23 mouse cellular contexts compared by ENCODE assay signal in the genomic region with DNA sequence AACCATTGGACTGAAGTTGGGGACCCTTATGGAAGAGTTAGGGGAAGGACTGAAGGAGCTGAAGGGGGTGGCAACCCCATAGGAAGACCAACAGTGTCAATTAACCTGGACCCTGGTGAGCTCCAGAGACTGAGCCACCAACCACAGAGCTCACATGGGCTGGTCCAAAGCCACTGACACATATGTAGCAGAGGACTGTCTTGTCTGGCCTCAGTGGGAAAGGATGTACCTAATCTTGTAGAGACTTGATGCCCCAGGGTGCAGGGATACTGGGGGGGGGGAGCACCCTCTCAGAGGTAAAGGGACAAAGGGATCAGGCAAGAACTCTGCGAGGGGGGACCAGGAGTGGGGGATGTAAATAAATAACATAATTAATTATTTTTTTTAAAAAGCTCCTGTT.
"Had no signal": no experiment of that assay in that cellular context is flagged by ENCODE, and none has a peak within 500 bp of the region (broad histone marks: within the 10 kb centered on the region; RNA-seq: fewer than 3 reads in every experiment).

No protein-coding gene starts in this region.

- H3K4me1 ChIP-seq: forebrain, embryonic 12.5 days had no signal

- H3K9me3 ChIP-seq: embryonic facial prominence, embryonic 10.5 days; embryonic facial prominence, embryonic 12.5 days; embryonic facial prominence, embryonic 15.5 days; forebrain, embryonic 10.5 days; forebrain, embryonic 12.5 days; forebrain, embryonic 13.5 days; forebrain, embryonic 15.5 days had no signal

- DNase-seq: cerebellum, adult 8-10 months; cerebellum, adult 9-10 months; cerebellum, adult 9-11 months; cerebellum, postnatal 36 days; embryo, embryonic 11 days; forebrain, postnatal 0 days; gastrocnemius, adult 2 months; gastrocnemius, postnatal 10 days; gastrocnemius, postnatal 14 days; gastrocnemius, postnatal 25 days; gastrocnemius, postnatal 36 days; heart, adult 2 months had no signal

- H3K27me3 ChIP-seq: embryonic facial prominence, embryonic 12.5 days; forebrain, embryonic 12.5 days; forebrain, embryonic 13.5 days; forebrain, embryonic 15.5 days had no signal

- H3K9ac ChIP-seq: embryonic facial prominence, embryonic 12.5 days; embryonic facial prominence, embryonic 13.5 days; embryonic facial prominence, embryonic 15.5 days; forebrain, embryonic 12.5 days; forebrain, embryonic 13.5 days; forebrain, embryonic 15.5 days; forebrain, postnatal 0 days had no signal

- H3K27ac ChIP-seq: embryonic facial prominence, embryonic 10.5 days; embryonic facial prominence, embryonic 12.5 days; embryonic facial prominence, embryonic 13.5 days; embryonic facial prominence, embryonic 15.5 days; forebrain, embryonic 10.5 days; forebrain, embryonic 12.5 days; forebrain, embryonic 13.5 days; forebrain, embryonic 15.5 days had no signal

- ATAC-seq: forebrain, embryonic 13.5 days; forebrain, embryonic 14.5 days; forebrain, embryonic 15.5 days; forebrain, embryonic 16.5 days; forebrain, postnatal 0 days had no signal

- H3K36me3 ChIP-seq: embryonic facial prominence, embryonic 10.5 days; embryonic facial prominence, embryonic 12.5 days; embryonic facial prominence, embryonic 13.5 days; embryonic facial prominence, embryonic 15.5 days; forebrain, embryonic 10.5 days; forebrain, embryonic 12.5 days; forebrain, embryonic 15.5 days had no signal

- H3K4me2 ChIP-seq: embryonic facial prominence, embryonic 12.5 days; forebrain, embryonic 12.5 days; forebrain, embryonic 13.5 days; forebrain, embryonic 15.5 days had no signal

- H3K4me3 ChIP-seq: embryonic facial prominence, embryonic 10.5 days; embryonic facial prominence, embryonic 12.5 days; embryonic facial prominence, embryonic 13.5 days; embryonic facial prominence, embryonic 15.5 days; erythroblast, embryonic 14.5 days; forebrain, embryonic 10.5 days; forebrain, embryonic 12.5 days; forebrain, embryonic 13.5 days; forebrain, embryonic 15.5 days; heart, adult 2 months had no signal
